Mouse (Mus musculus) kidney, postnatal 36 days (tissue): ENCODE measurements around the gene Ago4.

Source experiments
- DNase-seq, 2 experiments: peaks; one replicate each; pipeline ENCODE4 v3.0.0; 2021 to 2022; ENCODE audit warnings: mixed read lengths in 2 of 2

The Ago4 gene

GRCm38 (mm10) chr4:126468925-126469324 is 64.3 kb downstream of the Ago4 start:
- no peak for DNase-seq

- peak; percentile 94 to 96 for DNase-seq
These were observed 64.9 kb downstream of the Ago4 start, which contains the start of gene Ago1 for GRCm38 (mm10) chr4:126468285-126468901. Ago1 (minus strand) TSS chr4:126468583.

- peak; percentile 72 to 81 for DNase-seq
These were observed 65.5 kb downstream of the Ago4 start for GRCm38 (mm10) chr4:126467721-126468284.

GRCm38 (mm10) chr4:126466251-126466750 is 67.0 kb downstream of the Ago4 start:
- DNase-seq = no peak

- DNase-seq = peak; percentile 6 to 19
These were observed 67.4 kb downstream of the Ago4 start for GRCm38 (mm10) chr4:126465843-126466242.

GRCm38 (mm10) chr4:126464892-126465235 is 68.4 kb downstream of the Ago4 start:
- DNase-seq = no peak

GRCm38 (mm10) chr4:126464189-126464891 is 68.9 kb downstream of the Ago4 start:
- DNase-seq = no peak

GRCm38 (mm10) chr4:126455441-126455840 is 77.8 kb downstream of the Ago4 start:
- no peak for DNase-seq

GRCm38 (mm10) chr4:126454547-126455254 is 78.6 kb downstream of the Ago4 start:
- DNase-seq = no peak

GRCm38 (mm10) chr4:126450268-126450667 is 83.0 kb downstream of the Ago4 start:
- DNase-seq = no peak

- DNase-seq = no peak
These were observed 86.1 kb downstream of the Ago4 start for GRCm38 (mm10) chr4:126447126-126447525.

- no peak for DNase-seq
These were observed 88.7 kb downstream of the Ago4 start for GRCm38 (mm10) chr4:126444528-126444927.
